9 mouse cellular contexts compared by ENCODE assay signal in genomic region chr10:12826760-12827281, GRCm38 (mm10). TPM values are rescaled to one million over a fixed set of nuclear protein-coding genes. Genes with fewer than 3 reads are reported as not detected.
DNase-seq lines count a peak whose midpoint lies in the region; ATAC-seq and TF ChIP-seq lines count a peak whose summit lies in the region.
"Had no signal": no experiment of that assay in that cellular context is flagged by ENCODE, and none has a peak within 500 bp of the region (broad histone marks: within the 10 kb centered on the region; RNA-seq: fewer than 3 reads in every experiment).

No protein-coding gene starts in this region.

- no peak overlapping the region for H3K4me3 ChIP-seq in heart, embryonic 13.5 days
- peak overlapping the region; percentile 45 for H3K4me3 ChIP-seq in brown adipose tissue, adult 24 weeks (ENCODE audit: insufficient read depth, low read depth, low read length)
- no peak overlapping the region for H3K4me3 ChIP-seq in forebrain, embryonic 16.5 days (replicated peaks; ENCODE audit: low read length)
- no peak overlapping the region for H3K4me3 ChIP-seq in liver, adult 2 months (ENCODE audit: insufficient read depth, low read depth, low read length)
- H3K4me3 ChIP-seq: erythroblast, embryonic 14.5 days had no signal

- TF ChIP-seq POLR2A in liver, adult 2 months (IDR thresholded peaks at IDR 0.05; ENCODE audit: extremely low read depth, insufficient read depth, low read length), result no peak

- peaks cover 23% of the 10 kb centered on the region for H3K79me2 ChIP-seq in liver, adult 2 months (ENCODE audit: control insufficient read depth, insufficient read depth, low read length)

- WGBS in heart, embryonic 13.5 days, result 35% methylated on average over 6 of the region's 6 CpGs
- 59% methylated on average over 6 of the region's 6 CpGs for WGBS in forebrain, embryonic 16.5 days
- WGBS in liver, adult 2 months, result 32% methylated on average over 6 of the region's 6 CpGs

- no peak for DNase-seq in heart, postnatal 4 days
- DNase-seq in liver, adult 2 months (ENCODE audit: extremely low read depth, low read depth, low spot score), result peak; percentile 47
- DNase-seq in testis, postnatal 14 days (ENCODE audit: low spot score), result peak; percentile 64
- no peak for DNase-seq in spleen, postnatal 4 days (ENCODE audit: low spot score in 2 of 2)
- no peak for DNase-seq in thymus, postnatal 25 days

- H3K9me3 ChIP-seq in heart, embryonic 13.5 days, result no peaks in the 10 kb centered on the region
- H3K9me3 ChIP-seq in forebrain, embryonic 16.5 days (ENCODE audit: control insufficient read depth, low read length), result no peaks in the 10 kb centered on the region

- peak overlapping the region; percentile 68 for H3K27ac ChIP-seq in heart, embryonic 13.5 days (replicated peaks)
- peak overlapping the region; percentile 85 for H3K27ac ChIP-seq in brown adipose tissue, adult 24 weeks (replicated peaks; ENCODE audit: low read depth, low read length)
- H3K27ac ChIP-seq in forebrain, embryonic 16.5 days (ENCODE audit: low read length), result no peak overlapping the region
- no peak overlapping the region for H3K27ac ChIP-seq in liver, adult 2 months (replicated peaks; ENCODE audit: insufficient read depth, low read depth, low read length)

- peaks cover 64% of the 10 kb centered on the region for H3K4me1 ChIP-seq in heart, embryonic 13.5 days
- H3K4me1 ChIP-seq in brown adipose tissue, adult 24 weeks (ENCODE audit: control insufficient read depth, insufficient read depth, insufficient read length, low read length), result peaks cover 34% of the 10 kb centered on the region
- peaks cover 2% of the 10 kb centered on the region; the same call in 1 of the 2 replicates for H3K4me1 ChIP-seq in forebrain, embryonic 16.5 days (replicated peaks; ENCODE audit: control insufficient read depth, insufficient read depth, low read length)
- peaks cover 10% of the 10 kb centered on the region for H3K4me1 ChIP-seq in liver, adult 2 months (ENCODE audit: control insufficient read depth, insufficient read depth, low read length)

- TF ChIP-seq CTCF in liver, adult 2 months (IDR thresholded peaks at IDR 0.05; ENCODE audit: low read depth, low read length), result no peak

- H3K27me3 ChIP-seq in heart, embryonic 13.5 days (replicated peaks), result no peaks in the 10 kb centered on the region
- H3K27me3 ChIP-seq in forebrain, embryonic 16.5 days (replicated peaks; ENCODE audit: control insufficient read depth, insufficient read depth, low read length), result no peaks in the 10 kb centered on the region
- no peaks in the 10 kb centered on the region for H3K27me3 ChIP-seq in liver, adult 2 months (ENCODE audit: control insufficient read depth, insufficient read depth, low read length)

- H3K4me2 ChIP-seq in heart, embryonic 13.5 days, result 0 out of 2 replicates have a peak overlapping the region, but pooled peaks have one; percentile 16
- no peak overlapping the region for H3K4me2 ChIP-seq in forebrain, embryonic 16.5 days (ENCODE audit: low read length)

- no peak overlapping the region for H3K9ac ChIP-seq in heart, embryonic 13.5 days
- no peak overlapping the region for H3K9ac ChIP-seq in forebrain, embryonic 16.5 days (replicated peaks; ENCODE audit: low read depth, low read length)
- H3K9ac ChIP-seq in liver, adult 2 months (ENCODE audit: low read depth, low read length), result no peak overlapping the region

- ATAC-seq in heart, embryonic 13.5 days (ENCODE audit: extremely low read depth, insufficient number of reproducible peaks, low FRiP score, low TSS enrichment), result no peak
- peak; percentile 72 for ATAC-seq in forebrain, embryonic 16.5 days

- no peaks in the 10 kb centered on the region for H3K36me3 ChIP-seq in heart, embryonic 13.5 days
- H3K36me3 ChIP-seq in forebrain, embryonic 16.5 days (ENCODE audit: control insufficient read depth, insufficient read depth), result no peaks in the 10 kb centered on the region
- no peaks in the 10 kb centered on the region for H3K36me3 ChIP-seq in liver, adult 2 months (ENCODE audit: control insufficient read depth, insufficient read depth, low read length)

RNA-seq across cellular contexts. Expression of gene Utrn, which starts 42.3 kb away (rescaled TPM):
- 55.0 and 55.8 TPM in 2 replicates for polyA plus RNA-seq in heart, embryonic 13.5 days (2015; fragmentation: Nextera tagmentation; extraction: Ambion mirVana)
- total RNA-seq in heart, postnatal 4 days (2021), result 100 to 1,000 TPM in 1 of 2 experiments, 10 to 100 TPM in 1; 95.0 to 104 TPM
- 27.9 and 42.7 TPM in 2 replicates for polyA plus RNA-seq in brown adipose tissue, adult 24 weeks (2012; ENCODE audit: insufficient read depth, insufficient read length, missing spikeins)
- 18.8 and 20.3 TPM in 2 replicates for polyA plus RNA-seq in forebrain, embryonic 16.5 days (2015; fragmentation: Nextera tagmentation; extraction: Ambion mirVana)
- 25.7 and 27.9 TPM in 2 replicates for total RNA-seq in liver, adult 2 months (2014; rRNA removed)
- 5.4 and 5.9 TPM in 2 replicates for polyA plus RNA-seq in liver, adult 2 months (2012; rRNA removed)

Comparison
In these comparisons a context has a peak if more than half of its experiments do, and no peak if none do; other contexts are left out.
1. H3K27ac ChIP-seq: peak in heart, embryonic 13.5 days (single experiment) and brown adipose tissue, adult 24 weeks (single experiment); none in forebrain, embryonic 16.5 days (single experiment) and liver, adult 2 months (single experiment).
2. DNase-seq: peak in liver, adult 2 months (single experiment) and testis, postnatal 14 days (single experiment); none in heart, postnatal 4 days (single experiment), spleen, postnatal 4 days (0 of 2) and thymus, postnatal 25 days (single experiment).